Mouse (Mus musculus) heart, embryonic 13.5 days (tissue): ENCODE results near the gene Oxct2b. TPM values are rescaled to one million over a fixed set of nuclear protein-coding genes. Genes with fewer than 3 reads are reported as not detected.
"Not testable (repeated sequence)": the region's sequence is repeated elsewhere in the genome, so short reads cannot be mapped to it uniquely, and the experiment has no call there.

Experiments used
- ATAC-seq: fragments of 200-750 bp; cut with Nextera tagmentation; 2 replicates; pipeline ENCODE4 v1.8.0; 2017; ENCODE audit warnings: moderate TSS enrichment; ENCODE audit not compliant: insufficient number of reproducible peaks, low FRiP score, low TSS enrichment; ENCODE audit errors: extremely low read depth
- H3K27ac ChIP-seq: fragments of 300-500 bp; sonication (generic); replicated peaks from 2 replicates; pipeline ENCODE4 v1.5.1; 2015; ENCODE audit warnings: moderate library complexity, mild to moderate bottlenecking, inconsistent platforms
- H3K27me3 ChIP-seq: fragments of 300-500 bp; sonication (generic); replicated peaks from 2 replicates; pipeline ENCODE4 v1.6.1; 2015; ENCODE audit warnings: mild to moderate bottlenecking, inconsistent platforms
- H3K36me3 ChIP-seq: fragments of 300-500 bp; sonication (generic); 2 replicates; pipeline ENCODE4 v1.6.1; 2015; ENCODE audit warnings: mild to moderate bottlenecking, inconsistent platforms
- H3K4me1 ChIP-seq: fragments of 300-500 bp; sonication (generic); 2 replicates; pipeline ENCODE4 v1.6.1; 2015; ENCODE audit warnings: inconsistent platforms
- H3K4me2 ChIP-seq: fragments of 300-500 bp; sonication (generic); 2 replicates; pipeline ENCODE4 v1.6.1; 2015; ENCODE audit warnings: inconsistent platforms, mild to moderate bottlenecking, moderate library complexity
- H3K4me3 ChIP-seq: fragments of 300-500 bp; sonication (generic); 2 replicates; pipeline ENCODE4 v1.5.1; 2015; ENCODE audit warnings: moderate library complexity, mild to moderate bottlenecking, inconsistent platforms
- H3K9ac ChIP-seq: fragments of 300-500 bp; sonication (generic); 2 replicates; pipeline ENCODE4 v1.6.1; 2015; ENCODE audit warnings: inconsistent platforms, mild to moderate bottlenecking, moderate library complexity
- H3K9me3 ChIP-seq: fragments of 300-500 bp; sonication (generic); 2 replicates; pipeline ENCODE4 v1.6.1; 2016; ENCODE audit warnings: inconsistent platforms
- WGBS: fragments of 180-500 bp; shearing (Covaris S2); methylation state at CpG from one replicate; pipeline ENCODE4 v1.1.7; 2015; ENCODE audit warnings: mixed read lengths; 5-methylcytosine and 5-hydroxymethylcytosine counted together
- polyA plus RNA-seq: library from polyadenylated mRNA; unstranded; fragments of >200 nt; fragmentation: Nextera tagmentation; extraction: Ambion mirVana; gene quantifications from 2 replicates; pipeline ENCODE4 v1.2.1, GENCODE M21; 2015

Gene Oxct2b
- polyA plus RNA-seq, 1 experiment from 2014 or later: 0.11 TPM

- not testable (repeated sequence) for H3K27ac ChIP-seq, ATAC-seq, H3K9ac ChIP-seq, H3K9me3 ChIP-seq, H3K4me1 ChIP-seq, H3K36me3 ChIP-seq
- Histone ChIP-seq H3K4me2 (peak overlapping the region; percentile 71), H3K4me3 (peak overlapping the region; percentile 48), H3K27me3 (peaks cover 44% of the 10 kb centered on the region)
- 14% methylated on average over 39 of the region's 42 CpGs for WGBS
These were observed 574 bp downstream of the Oxct2b start for GRCm38 (mm10) chr4:123116640-123117039.

- Histone ChIP-seq H3K4me1 (no peaks in the 10 kb centered on the region), H3K9ac (no peak overlapping the region), H3K4me3 (no peak overlapping the region), H3K27me3 (peaks cover 16% of the 10 kb centered on the region), H3K36me3 (peaks cover 18% of the 10 kb centered on the region), H3K4me2 (no peak overlapping the region), H3K27ac (no peak overlapping the region), H3K9me3 (no peaks in the 10 kb centered on the region)
- no peak for ATAC-seq
- WGBS: 75% methylated on average over 2 of the region's 2 CpGs
These were observed 5.2 kb downstream of the Oxct2b start for GRCm38 (mm10) chr4:123121286-123121685.

GRCm38 (mm10) chr4:123126626-123127025 lies 10.6 kb downstream of the Oxct2b start:
- H3K9ac ChIP-seq: no peak overlapping the region
- no peaks in the 10 kb centered on the region for H3K27me3 ChIP-seq
- WGBS: 92% methylated on average over 7 of the region's 7 CpGs
- H3K4me1 ChIP-seq: no peaks in the 10 kb centered on the region
- no peak overlapping the region for H3K4me3 ChIP-seq
- H3K9me3 ChIP-seq: no peaks in the 10 kb centered on the region
- ATAC-seq: no peak
- peaks cover 70% of the 10 kb centered on the region for H3K36me3 ChIP-seq
- no peak overlapping the region for H3K27ac ChIP-seq
- H3K4me2 ChIP-seq: no peak overlapping the region

- H3K4me1 ChIP-seq: no peaks in the 10 kb centered on the region
- ATAC-seq: no peak
- no peak overlapping the region for H3K4me2 ChIP-seq
- H3K4me3 ChIP-seq: no peak overlapping the region
- no peaks in the 10 kb centered on the region for H3K27me3 ChIP-seq
- H3K9ac ChIP-seq: no peak overlapping the region
- H3K27ac ChIP-seq: no peak overlapping the region
- WGBS: 82% methylated on average over 4 of the region's 4 CpGs
- H3K36me3 ChIP-seq: peaks cover 74% of the 10 kb centered on the region
- H3K9me3 ChIP-seq: no peaks in the 10 kb centered on the region
These were observed 11.0 kb downstream of the Oxct2b start for GRCm38 (mm10) chr4:123127051-123127450.

GRCm38 (mm10) chr4:123137551-123137950 lies 21.5 kb downstream of the Oxct2b start:
- Histone ChIP-seq H3K4me1 (peaks cover 24% of the 10 kb centered on the region), H3K27me3 (peaks cover 6% of the 10 kb centered on the region; the same call in 1 of the 2 replicates), H3K27ac (no peak overlapping the region), H3K9me3 (no peaks in the 10 kb centered on the region), H3K4me2 (no peak overlapping the region), H3K36me3 (peaks cover 48% of the 10 kb centered on the region), H3K4me3 (no peak overlapping the region), H3K9ac (no peak overlapping the region)
- 85% methylated on average over 3 of the region's 3 CpGs for WGBS
- ATAC-seq: no peak

- Histone ChIP-seq H3K4me2 (peak within 1 kb of the TSS; percentile 92), H3K36me3 (peaks cover 29% of the 10 kb centered on the region), H3K27ac (peak within 1 kb of the TSS; percentile 90), H3K4me1 (peaks cover 24% of the 10 kb centered on the region), H3K9ac (peak within 1 kb of the TSS; percentile 84), H3K9me3 (no peaks in the 10 kb centered on the region), H3K4me3 (peak within 1 kb of the TSS; percentile 77), H3K27me3 (peaks cover 15% of the 10 kb centered on the region)
- ATAC-seq: peak; percentile 85
- WGBS: under 1% methylated on average over 34 of the region's 34 CpGs
These were observed 23.6 kb downstream of the Oxct2b start, which contains the start of gene Ppie for GRCm38 (mm10) chr4:123139513-123140154. Gene Ppie, minus strand, starts transcription at chr4:123139951.

GRCm38 (mm10) chr4:123147446-123148150 lies 31.5 kb downstream of the Oxct2b start:
- Histone ChIP-seq H3K9me3 (no peaks in the 10 kb centered on the region), H3K4me3 (no peak overlapping the region), H3K36me3 (no peaks in the 10 kb centered on the region), H3K4me2 (no peak overlapping the region), H3K27ac (no peak overlapping the region), H3K27me3 (peaks cover 24% of the 10 kb centered on the region), H3K9ac (no peak overlapping the region), H3K4me1 (0 out of 2 replicates have a peak, but pooled peaks cover 4% of the 10 kb centered on the region)
- WGBS: 74% methylated on average over 5 of the region's 5 CpGs
- ATAC-seq: no peak

GRCm38 (mm10) chr4:123152003-123152402 lies 35.9 kb downstream of the Oxct2b start:
- 73% methylated on average over 4 of the region's 4 CpGs for whole genome bisulfite sequencing
- no peak overlapping the region for H3K4me2 ChIP-seq

GRCm38 (mm10) chr4:123152976-123153375 lies 36.9 kb downstream of the Oxct2b start:
- Histone ChIP-seq H3K36me3 (no peaks in the 10 kb centered on the region), H3K4me3 (no peak overlapping the region), H3K9ac (no peak overlapping the region), H3K4me2 (no peak overlapping the region), H3K27me3 (peaks cover 22% of the 10 kb centered on the region), H3K4me1 (no peaks in the 10 kb centered on the region), H3K27ac (no peak overlapping the region), H3K9me3 (no peaks in the 10 kb centered on the region)
- ATAC-seq: no peak
- WGBS: 28% methylated on average over 5 of the region's 5 CpGs

More at GRCm38 (mm10) chr4:123152003-123152402, 35.9 kb downstream of the Oxct2b start:
- Histone ChIP-seq H3K27me3 (peaks cover 27% of the 10 kb centered on the region), H3K36me3 (no peaks in the 10 kb centered on the region), H3K27ac (no peak overlapping the region), H3K9me3 (no peaks in the 10 kb centered on the region), H3K9ac (no peak overlapping the region), H3K4me1 (0 out of 2 replicates have a peak, but pooled peaks cover 4% of the 10 kb centered on the region), H3K4me3 (no peak overlapping the region)
- no peak for ATAC-seq

GRCm38 (mm10) chr4:123155004-123155403 lies 38.9 kb downstream of the Oxct2b start:
- H3K27ac ChIP-seq: no peak overlapping the region
- H3K4me3 ChIP-seq: no peak overlapping the region
- no peaks in the 10 kb centered on the region for H3K9me3 ChIP-seq
- no peak overlapping the region for H3K4me2 ChIP-seq
- WGBS: 16% methylated on average over 4 of the region's 4 CpGs
- H3K27me3 ChIP-seq: peaks cover 24% of the 10 kb centered on the region
- ATAC-seq: no peak
- no peaks in the 10 kb centered on the region for H3K4me1 ChIP-seq
- no peaks in the 10 kb centered on the region for H3K36me3 ChIP-seq
- H3K9ac ChIP-seq: no peak overlapping the region

GRCm38 (mm10) chr4:123155427-123155826 lies 39.4 kb downstream of the Oxct2b start:
- no peak overlapping the region for H3K4me3 ChIP-seq
- no peak for ATAC-seq
- no peak overlapping the region for H3K27ac ChIP-seq
- H3K9me3 ChIP-seq: no peaks in the 10 kb centered on the region
- H3K4me2 ChIP-seq: no peak overlapping the region
- H3K4me1 ChIP-seq: no peaks in the 10 kb centered on the region
- peaks cover 28% of the 10 kb centered on the region for H3K27me3 ChIP-seq
- no peaks in the 10 kb centered on the region for H3K36me3 ChIP-seq
- no peak overlapping the region for H3K9ac ChIP-seq
- WGBS: 41% methylated on average over 2 of the region's 2 CpGs
